Mouse (Mus musculus) megakaryocyte progenitor cell, adult 5-6 weeks (primary cell): ENCODE data around the gene Gps1. TPM values are rescaled to one million over a fixed set of nuclear protein-coding genes. Genes with fewer than 3 reads are reported as not detected.
"Not testable (repeated sequence)": the region's sequence is repeated elsewhere in the genome, so short reads cannot be mapped to it uniquely, and the experiment has no call there.

Experiments used
- ATAC-seq: replicated peaks from 2 replicates; pipeline ENCODE4 v1.8.0; 2016; ENCODE audit warnings: mild to moderate bottlenecking, moderate TSS enrichment, inconsistent platforms; ENCODE audit not compliant: poor library complexity
- total RNA-seq, 2 experiments: library from RNA; stranded (forward) in 1 of 2; stranded (reverse) in 1 of 2; fragments of 157-497, 149-512 nt in 1 of 2; fragments of 200-1000 nt in 1 of 2; gene quantifications; 2 replicates each; pipeline versions ENCODE4 v1.2.3 to v1.2.4; 2015 to 2017

Gps1 gene
- total RNA-seq (2015) (81.2 and 99.9 TPM in 2 replicates), total RNA-seq (2017) (90.0 and 93.4 TPM in 2 replicates)

DNA sequence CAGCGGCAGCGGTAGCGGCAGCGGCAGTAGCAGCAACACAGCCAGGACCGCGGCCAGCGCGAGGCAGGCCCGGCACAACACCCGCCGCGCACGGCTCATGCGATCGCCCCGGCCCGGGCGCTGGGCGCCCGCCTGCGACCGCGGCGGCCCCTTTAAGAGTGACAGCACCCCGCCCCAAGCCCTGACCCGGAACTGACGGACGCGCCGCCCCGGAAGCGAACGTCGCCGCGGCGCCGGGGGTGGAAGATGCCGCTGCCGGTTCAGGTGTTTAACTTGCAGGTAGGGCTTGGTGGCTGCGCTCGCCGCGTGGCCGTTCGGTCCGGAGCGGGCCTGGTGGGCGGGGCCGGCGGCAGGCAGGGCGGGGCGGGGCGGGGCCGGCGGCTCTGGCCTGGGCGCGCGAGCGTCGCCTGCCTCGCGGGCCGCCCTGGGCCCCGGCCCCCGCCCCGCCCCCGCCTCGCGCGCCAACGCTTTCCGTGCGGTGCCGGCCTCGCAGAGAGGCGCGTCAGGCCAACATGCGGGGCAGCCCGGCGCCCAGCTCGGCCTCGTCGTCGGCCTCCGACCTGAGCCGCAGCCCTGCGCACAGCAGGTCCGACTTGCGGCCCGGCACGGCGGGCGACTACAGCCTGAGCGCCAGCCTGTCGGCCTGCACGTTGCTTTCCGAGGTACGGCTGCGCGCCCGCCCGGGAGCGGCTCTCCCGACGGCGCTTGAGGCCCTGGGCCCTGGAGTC, at the start of gene Gps1, which contains the start of gene Rfng:
Gps1 (plus strand) TSS at position 209 of the 728 bp plus-strand sequence.
Rfng (minus strand) TSS at position 144 of the 728 bp plus-strand sequence.
- ATAC-seq = peak; percentile 81

DNA sequence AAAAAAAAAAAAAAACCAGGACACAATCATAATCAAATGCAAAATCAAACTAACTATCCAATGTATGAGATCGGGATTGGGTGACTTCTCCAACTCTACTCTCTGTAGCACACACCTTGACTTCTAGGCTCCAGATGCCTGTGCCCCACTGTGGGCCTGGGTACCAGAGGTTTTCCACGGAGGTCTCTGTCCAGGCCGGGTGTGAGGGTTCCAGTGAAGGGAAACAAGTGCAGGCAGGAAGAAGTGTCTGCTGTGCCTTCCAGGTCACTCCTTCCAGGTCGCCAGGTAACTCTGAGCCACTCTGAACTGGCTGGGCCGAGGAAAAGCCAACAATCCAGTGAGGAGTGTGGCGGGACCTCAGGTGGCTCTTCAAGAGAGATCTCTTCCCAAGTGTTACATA, 47.6 kb upstream of the Gps1 start:
- ATAC-seq = no peak

DNA sequence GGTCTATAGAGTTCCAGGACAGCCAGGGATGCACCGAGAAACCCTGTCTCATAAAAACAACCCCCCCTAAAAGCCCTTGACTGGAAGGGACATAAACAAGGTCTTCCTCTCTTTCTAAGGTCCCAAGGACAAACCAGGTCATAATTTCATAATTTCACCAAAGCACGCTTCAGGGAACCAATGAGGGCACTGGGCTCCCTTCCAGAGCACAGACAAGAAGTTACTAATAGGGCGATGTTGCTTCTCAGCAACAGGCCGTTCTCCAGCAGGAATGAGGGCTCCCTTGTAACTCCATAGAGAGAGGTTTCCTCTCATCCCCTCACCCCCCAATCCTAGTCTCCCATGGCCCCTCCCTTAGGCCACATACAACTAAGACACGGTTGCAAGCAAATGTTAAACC, 43.1 kb upstream of the Gps1 start:
- ATAC-seq = no peak

DNA sequence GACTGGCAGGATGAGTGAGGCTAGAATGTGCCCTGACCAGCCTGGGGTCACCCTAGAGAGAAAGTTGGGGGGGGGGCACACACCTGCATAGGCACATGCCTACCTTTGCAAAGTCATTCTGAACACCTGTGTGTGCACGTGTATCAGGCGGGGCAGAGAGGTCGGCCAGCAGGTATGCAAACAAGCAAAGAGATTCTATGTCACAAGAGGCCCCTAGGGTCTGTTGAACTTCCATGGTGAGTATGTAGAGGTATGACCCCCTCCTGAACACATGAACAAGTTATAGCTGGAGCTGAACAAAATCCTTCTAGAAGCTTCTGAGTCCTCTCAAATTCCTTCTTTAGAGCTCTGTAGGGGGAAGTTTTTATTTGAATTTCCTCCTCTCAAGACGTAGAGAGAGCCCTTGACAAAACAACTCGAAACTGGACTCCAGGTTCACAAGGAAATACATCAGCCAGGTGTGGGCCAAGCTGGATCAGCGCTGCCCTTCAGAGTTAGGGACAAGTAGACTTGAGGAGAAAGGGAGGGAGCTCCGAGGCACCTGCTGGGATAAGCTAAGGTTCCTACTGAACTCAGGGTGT, 39.9 kb upstream of the Gps1 start:
- ATAC-seq = no peak

DNA sequence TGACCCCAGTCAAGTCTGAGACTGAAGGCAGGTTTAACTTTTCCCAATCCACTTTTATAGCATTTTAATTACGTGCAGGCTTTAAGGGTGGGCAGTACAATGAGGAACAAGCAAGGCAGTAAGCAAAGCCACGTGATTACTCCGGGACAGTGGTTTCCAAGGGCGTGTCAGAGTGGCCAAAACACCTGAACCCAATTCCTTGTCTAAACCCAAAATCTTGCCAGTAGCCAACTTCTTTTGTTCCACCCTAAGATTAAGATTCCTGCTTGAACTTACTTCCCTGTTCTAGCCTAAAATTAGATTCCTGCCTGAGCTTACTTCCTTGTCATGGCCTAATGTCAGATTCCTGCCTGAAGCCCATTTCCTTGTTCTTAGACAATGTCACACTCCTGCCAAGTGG, 36.1 kb upstream of the Gps1 start:
- ATAC-seq = 0 out of 2 replicates have a peak, but pooled peaks have one; percentile 26

DNA sequence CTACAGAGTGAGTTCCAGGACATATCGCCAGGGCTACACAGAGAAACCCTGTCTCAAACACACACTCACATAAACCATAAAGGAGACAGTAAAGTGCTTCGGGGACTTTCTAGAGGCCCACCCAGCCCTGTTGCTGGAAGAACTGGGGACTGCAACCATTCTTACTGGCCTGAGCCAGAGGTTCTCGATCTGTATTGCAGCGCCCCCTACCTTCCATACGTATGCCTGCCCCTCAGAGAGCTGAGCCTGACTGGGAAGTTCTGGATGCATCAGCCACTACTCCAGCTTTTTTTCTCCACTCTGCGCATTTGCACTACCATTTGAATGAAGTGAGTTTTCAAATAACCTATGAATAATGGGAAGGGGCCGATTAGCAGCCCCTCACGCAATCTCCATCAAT, 34.6 kb upstream of the Gps1 start:
- peak; percentile 95 for ATAC-seq

DNA sequence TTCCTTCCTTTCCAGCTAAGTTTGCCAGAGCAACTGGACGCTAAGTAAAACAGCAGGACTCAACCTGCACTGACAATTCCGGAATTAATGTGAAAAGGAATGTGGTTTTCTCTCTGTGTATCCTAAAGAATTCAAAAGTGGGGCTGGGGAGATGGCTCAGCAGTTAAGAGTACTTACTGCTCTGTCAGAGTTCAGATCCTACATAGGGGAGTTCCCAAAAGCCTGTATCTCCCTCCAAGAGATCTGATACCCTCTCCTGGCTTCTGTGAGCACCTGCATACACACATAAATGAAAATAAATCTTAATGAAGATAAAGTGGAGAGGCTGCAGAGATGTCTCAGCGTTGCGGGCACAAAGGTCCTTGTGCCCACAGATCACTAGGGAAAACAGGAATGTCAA, 32.5 kb upstream of the Gps1 start:
- ATAC-seq = no peak

DNA sequence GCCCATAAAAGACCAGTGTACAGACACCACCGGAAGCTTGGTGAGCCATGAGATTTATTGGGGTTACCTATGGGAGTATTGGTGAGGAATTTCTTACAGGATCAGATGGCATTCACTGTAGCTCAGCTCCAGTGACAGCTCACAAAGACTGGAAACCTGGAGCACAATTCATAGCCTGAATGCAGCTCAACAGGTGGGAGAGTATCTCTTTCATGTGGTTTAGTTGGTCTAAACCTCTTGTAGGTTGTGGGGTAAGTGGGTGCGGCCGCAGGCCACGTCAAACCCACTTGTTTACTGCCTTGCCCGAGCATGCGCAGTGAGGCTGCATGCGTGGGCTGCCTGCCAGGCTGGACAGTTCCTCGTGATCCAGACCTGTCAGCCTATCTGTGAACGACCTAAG, 23.8 kb upstream of the Gps1 start:
- ATAC-seq = no peak

DNA sequence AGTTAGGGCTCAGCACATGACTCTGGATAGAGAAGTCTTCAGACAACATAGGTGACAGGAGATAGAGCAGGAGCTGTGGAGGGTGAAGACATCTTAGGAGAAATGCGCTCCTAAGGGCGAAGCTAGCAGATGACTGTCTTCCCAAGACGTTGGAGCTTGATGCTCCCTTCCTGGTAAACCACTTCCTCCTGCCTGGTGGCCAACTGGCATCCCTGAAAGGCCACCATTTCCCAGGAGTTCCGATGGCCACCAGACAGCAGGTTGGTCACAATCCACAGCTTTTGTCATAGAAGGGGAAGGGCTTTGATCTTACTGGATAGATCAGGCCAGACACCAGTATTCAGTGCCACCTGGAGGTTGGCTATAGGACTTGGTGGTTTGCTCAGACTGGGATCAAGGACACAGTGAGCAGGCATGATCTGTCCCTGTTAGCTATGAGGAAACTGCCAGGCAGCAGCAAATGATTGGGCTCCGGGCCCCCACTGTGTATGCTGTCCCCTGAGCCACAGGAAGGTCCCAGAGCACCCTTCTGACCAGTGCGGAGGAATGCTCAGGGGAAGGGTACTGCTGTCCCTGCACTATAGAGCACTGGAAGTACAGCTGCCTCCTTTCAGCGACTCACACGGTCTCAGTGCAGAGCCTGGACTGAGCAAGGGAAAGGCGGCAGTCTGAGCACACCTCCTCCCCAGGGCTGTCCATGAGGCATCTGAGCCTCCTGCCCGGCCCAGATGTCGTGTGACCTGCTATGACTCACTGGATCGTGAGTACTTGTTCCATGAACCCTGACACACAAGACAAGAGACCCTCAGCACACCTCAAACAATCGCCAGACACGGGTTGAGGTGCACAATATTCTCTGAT, 22.0 kb upstream of the Gps1 start:
- ATAC-seq = no peak

DNA sequence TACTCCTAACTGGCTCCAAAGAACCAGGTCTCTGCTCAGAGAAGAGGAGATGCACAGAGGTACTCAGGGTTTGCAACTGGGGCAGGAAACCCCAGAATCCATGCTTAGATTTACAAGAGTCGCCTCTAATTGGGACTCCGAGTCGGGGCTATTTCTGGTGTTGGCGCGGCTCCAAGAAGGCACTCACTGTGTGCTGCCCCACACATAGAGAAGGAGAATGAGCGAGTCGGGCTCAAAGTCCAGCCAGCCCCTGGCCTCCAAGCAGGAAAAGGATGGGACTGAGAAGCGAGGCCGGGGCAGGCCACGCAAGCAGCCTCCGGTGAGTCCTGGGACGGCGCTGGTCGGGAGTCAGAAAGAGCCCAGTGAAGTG, 21.4 kb upstream of the Gps1 start, which contains the start of gene Hmga1b:
Hmga1b (plus strand) TSS at position 123 of the 370 bp plus-strand sequence.
- not testable (repeated sequence) for ATAC-seq

DNA sequence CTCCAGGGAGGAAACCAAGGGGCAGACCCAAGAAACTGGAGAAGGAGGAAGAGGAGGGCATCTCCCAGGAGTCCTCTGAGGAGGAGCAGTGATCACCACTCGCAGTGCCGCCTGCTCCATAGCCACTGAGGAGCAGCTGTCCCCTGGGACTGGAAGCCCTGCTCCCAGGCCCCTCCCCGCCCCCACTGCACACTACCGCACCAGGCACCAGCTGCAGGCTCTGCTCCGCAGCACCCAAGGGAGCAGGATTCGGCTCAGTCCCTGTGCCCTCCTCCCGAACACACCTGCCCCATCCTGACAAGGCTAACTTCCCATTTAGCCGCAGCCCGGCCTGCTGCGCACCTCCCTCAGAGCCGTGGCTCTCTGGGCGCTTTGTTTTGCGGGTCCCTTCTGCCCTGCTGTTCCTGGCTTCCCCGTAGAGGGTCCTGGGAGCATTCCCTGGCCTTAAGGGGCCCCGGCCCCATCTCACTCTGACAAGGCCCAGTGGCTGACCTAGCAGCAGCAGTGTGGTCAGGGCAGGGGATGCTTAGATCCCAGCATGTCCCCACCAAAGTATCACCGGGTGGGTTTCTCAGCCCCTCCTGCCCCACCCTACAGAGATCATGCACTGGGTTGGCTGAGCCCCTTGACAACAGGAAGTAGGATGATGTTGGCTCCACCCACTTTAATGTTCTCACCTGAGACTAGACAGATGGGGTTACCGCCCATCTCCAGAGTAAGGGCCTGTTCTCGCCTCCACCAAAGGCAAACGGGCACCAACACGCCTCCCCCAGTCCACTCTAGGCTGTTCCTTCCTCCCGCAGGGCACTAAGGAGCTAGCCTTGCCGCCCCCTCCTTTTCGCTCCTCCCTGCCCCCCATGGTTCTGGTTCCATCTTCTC, 20.7 kb upstream of the Gps1 start:
- ATAC-seq = peak; percentile 9; the same call in 1 of the 2 replicates

DNA sequence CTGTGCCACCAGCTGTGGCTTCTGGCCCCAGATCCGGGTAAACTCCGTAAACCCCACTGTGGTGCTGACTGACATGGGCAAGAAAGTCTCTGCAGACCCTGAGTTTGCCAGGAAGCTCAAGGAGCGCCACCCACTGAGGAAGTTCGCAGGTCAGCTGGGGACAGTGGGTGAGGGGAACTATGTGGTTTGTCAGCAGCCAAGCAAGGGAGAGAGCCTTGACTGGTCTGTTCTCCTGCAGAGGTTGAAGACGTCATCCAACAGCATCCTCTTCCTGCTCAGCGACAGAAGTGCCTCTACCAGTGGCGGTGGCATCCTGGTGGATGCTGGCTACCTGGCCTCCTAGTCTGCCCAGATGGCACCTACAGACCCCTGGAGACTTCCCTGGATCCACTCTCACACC, 17.0 kb upstream of the Gps1 start:
- ATAC-seq = peak; percentile 85

DNA sequence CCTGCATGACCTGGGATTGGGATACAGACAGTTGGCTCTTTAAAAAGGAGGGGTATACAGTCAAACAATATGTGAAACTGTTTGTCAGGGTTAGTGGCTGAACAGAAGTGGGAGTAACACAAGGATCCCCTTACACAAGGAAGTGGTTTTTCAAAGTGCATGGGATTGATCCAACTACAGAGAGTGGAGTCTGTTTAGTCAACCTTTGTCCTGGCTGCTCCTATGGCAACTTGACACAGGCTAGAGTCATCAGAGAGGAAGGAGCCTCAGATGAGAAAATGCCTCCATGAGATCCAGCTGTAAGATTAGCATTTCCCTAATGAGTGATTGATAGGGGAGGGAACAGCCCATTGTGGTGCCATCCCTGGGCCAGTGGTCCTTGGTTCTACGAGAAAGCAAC, 15.9 kb upstream of the Gps1 start:
- ATAC-seq = no peak

DNA sequence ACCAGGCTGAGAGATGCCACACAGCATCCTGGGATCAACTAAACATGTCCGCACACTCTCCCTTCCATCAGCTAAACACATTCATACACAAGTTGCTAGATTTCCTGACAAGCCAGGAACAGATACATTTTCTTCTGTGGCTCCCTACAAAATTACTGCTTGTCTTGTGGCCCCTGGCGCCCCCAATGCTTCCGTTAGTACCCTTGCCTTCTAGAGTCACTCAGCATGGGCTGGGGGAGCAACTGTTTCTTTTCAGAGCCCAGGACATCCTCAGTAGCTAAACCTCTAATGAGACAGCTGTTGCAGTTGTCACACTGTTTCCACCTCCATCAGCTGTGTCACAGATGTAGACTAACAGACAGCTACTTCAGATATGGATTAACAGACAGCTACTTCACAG, 11.3 kb upstream of the Gps1 start:
- ATAC-seq = no peak

DNA sequence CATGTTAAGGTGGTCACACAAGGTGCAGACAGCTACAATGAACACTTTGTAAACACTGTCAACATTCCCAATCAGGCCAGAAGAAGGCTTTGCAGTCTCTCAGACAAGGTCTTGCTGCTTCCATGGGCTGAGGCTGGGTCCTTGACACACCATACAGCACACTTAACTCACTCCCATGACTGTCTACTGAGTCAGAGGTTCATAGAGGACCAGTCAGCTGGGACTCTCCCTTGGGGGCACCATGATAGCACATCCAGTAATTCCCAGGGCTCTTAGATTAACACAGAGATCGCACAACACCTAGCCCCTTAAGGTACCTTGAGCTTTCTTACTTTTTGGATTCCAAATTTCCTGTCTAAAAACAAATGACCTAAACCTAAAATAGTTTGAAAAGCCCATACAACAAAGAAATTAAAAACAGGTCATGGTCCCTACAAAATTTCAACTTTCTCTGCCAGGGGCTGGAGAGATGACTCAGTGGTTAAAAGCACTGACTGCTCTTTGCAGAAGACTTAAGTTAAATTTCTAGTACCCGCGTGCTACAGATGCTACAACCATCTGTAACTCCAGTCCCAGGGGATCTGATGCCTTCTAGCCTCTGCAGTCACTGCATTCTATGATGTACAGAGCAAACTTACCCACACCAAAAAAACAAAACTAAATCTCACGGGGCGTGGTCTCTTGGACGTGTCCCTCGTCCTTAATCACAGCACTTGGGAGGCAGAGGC, 10.4 kb upstream of the Gps1 start:
- no peak for ATAC-seq

DNA sequence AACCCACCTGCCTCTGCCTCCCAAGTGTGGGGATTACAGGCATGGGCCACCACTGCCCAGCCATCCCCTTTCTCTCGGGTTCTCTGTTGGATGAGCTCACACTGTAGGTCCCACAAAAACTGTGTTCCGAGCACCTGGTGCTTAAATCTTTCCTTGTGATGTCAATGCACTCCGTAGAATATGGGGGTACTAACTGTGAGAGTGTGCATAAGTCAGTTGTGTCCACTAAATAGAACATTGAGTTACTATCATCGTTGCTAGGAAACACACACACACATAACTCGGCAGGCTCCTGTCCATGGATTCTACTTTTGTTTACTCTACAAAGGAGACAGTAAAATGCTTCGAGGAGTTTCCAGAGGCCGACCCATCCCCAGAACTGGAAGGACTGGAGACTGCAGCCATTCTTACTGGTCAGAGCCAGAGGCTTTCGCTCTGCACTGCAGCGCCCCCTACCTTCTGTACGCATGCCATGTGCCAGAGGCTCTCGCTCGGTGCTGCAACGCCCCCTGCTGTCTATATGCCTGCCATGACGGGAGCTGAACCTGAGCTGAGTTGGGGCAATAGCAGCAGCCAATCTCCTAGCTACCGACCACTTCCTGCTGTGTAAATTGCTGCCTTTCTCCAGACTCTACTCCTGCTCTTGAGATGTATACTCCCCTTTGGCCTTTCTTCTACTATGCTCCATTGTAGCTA, 8.2 kb upstream of the Gps1 start:
- ATAC-seq = peak; percentile 100

DNA sequence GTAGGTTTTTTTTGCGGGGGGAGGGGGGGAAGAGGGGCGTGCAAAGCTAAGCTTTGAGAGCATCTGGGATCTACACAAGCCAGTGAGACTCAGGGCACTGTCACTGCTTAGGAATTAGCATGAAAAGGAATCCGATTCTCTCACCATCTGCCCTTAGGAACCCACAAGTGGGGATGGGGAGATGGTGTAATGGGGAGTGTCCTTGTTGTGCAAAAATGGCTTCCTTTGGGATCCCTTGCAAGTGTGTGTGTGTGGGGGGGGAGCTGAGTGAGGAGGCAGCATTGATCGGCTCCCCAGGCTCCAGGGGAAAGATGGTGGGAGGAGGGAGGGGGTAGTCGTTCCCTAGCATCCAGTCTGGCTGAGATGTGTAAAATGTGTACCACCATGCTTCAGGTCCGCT, 6.9 kb upstream of the Gps1 start:
- no peak for ATAC-seq

DNA sequence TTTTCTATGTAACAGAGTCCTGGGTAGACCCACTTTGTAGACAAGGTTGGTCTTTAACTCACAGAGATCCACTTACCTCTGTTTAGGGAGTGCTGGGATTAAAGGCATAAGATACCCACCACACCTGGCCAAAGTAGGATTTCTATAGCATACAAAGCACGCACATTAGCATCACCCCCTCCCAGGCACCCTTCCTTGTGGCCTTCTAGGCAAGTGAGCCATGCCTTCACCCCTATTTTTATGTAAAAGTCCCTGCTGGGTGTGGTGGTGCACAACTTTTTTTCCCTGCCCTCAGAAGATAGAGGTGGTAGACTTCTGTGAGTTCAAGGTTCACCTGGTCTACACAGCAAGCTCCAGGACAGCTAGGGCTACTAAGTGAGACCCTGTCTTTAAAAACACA, 4.2 kb upstream of the Gps1 start:
- no peak for ATAC-seq

DNA sequence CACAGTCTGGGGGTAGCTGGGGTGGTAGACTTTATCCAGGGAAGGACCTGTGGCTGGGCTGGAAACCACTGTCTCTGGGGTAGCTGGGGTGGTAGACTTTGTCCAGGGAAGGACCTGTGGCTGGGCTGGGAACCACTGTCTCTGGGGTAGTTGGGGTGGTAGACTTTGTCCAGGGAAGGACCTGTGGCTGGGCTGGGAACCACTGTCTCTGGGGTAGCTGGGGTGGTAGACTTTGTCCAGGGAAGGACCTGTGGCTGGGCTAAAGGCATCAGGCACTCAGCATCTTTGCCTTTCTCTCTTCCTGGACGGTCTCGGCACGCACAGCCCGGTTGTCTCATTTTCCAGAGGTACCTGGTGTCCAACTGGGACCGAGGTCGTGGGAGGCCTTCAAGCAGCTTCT, 2.7 kb upstream of the Gps1 start:
- ATAC-seq = not testable (repeated sequence)
